Mouse (Mus musculus): ENCODE results near the gene Ptprr. TPM values are rescaled to one million over a fixed set of nuclear protein-coding genes. Genes with fewer than 3 reads are reported as not detected.

The Ptprr gene
- polyA plus RNA-seq, 1 experiment from 2014 or later, result 0.45 TPM

DNA sequence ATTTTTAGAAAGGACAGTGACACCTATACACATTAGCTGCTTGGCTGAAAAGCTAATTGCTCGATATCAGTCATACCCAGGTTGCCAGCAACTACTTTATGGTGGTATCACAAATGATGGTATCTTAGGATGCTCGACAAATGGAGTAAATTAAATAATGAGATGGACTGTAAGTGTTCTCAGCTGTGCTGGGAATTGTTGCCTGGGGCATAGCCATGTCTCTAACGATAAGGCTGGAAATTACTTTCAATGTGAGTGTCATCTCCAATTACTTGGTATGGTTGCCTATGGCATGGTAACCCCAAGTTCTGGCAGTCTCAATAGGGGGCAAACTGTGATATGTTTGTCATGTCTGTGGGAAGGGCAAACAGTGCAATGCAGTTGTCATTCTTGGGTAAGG is 3.1 kb downstream of the Ptprr start:
- H3K4me3 ChIP-seq (ENCODE audit: low read length), result no peak overlapping the region
- WGBS, result 64% methylated on average over 3 of the region's 3 CpGs
- H3K4me2 ChIP-seq (ENCODE audit: low read depth, low read length), result no peak overlapping the region
- H3K27ac ChIP-seq (ENCODE audit: low read length), result no peak overlapping the region
- no peak for ATAC-seq (ENCODE audit: low read depth)
- no peaks in the 10 kb centered on the region for H3K9me3 ChIP-seq (ENCODE audit: control insufficient read depth, low read length)
- peaks cover 7% of the 10 kb centered on the region; the same call in 1 of the 2 replicates for H3K4me1 ChIP-seq (replicated peaks; ENCODE audit: control insufficient read depth, insufficient read depth, low read length)
- H3K9ac ChIP-seq (ENCODE audit: low read length), result no peak overlapping the region
- peaks cover 5% of the 10 kb centered on the region for H3K27me3 ChIP-seq (ENCODE audit: control insufficient read depth, insufficient read depth, low read depth, low read length)
- no peaks in the 10 kb centered on the region for H3K36me3 ChIP-seq (ENCODE audit: control insufficient read depth, insufficient read depth, low read length)

DNA sequence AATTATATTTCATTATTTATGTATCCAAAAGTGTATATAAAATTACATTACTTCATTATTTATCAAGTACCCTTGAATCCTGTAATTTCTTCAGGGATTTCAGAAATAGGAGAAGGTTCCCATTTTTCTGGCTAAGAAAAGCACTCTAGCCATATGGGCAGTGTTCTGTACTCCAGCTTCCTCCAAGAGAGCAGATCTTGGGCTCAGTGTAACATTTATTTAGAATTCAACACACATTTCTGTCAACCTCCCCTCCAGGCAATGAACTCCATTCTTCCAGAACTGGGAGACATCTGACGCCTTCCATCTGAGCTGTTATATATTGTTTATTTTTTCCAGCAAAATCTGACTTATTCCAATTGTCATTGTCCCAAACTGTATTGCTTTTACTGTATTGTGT is 20.1 kb downstream of the Ptprr start:
- 86% methylated on average over 1 of the region's 1 CpGs for WGBS
- no peak for ATAC-seq (ENCODE audit: low read depth)
- Histone ChIP-seq H3K4me3 (ENCODE audit: low read length) (no peak overlapping the region), H3K27me3 (ENCODE audit: control insufficient read depth, insufficient read depth, low read depth, low read length) (no peaks in the 10 kb centered on the region), H3K36me3 (ENCODE audit: control insufficient read depth, insufficient read depth, low read length) (no peaks in the 10 kb centered on the region), H3K4me1 (replicated peaks; ENCODE audit: control insufficient read depth, insufficient read depth, low read length) (no peaks in the 10 kb centered on the region), H3K4me2 (ENCODE audit: low read depth, low read length) (no peak overlapping the region), H3K9ac (ENCODE audit: low read length) (no peak overlapping the region), H3K9me3 (ENCODE audit: control insufficient read depth, low read length) (no peaks in the 10 kb centered on the region), H3K27ac (ENCODE audit: low read length) (no peak overlapping the region)

DNA sequence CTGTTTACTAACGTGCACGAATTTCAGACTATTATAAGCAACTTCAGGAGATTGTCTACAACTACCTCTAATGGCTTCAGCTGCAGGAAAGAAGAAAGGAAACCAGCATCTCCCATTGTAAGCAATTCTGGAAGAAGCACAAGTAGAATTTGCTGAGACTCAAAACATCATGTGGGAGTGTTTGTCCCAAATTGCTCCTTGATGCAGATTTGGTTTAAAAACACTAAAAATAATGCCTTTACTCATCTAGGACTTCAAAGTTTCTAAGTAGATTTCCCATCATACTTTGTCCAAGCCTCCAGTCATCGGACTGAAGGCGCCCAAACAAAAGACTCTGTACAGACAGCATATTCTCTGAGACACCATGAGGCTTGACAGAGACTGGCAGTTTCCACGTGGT is 57.9 kb downstream of the Ptprr start:
- Histone ChIP-seq H3K4me1 (replicated peaks; ENCODE audit: control insufficient read depth, insufficient read depth, low read length) (no peaks in the 10 kb centered on the region), H3K27ac (ENCODE audit: low read length) (no peak overlapping the region), H3K4me2 (ENCODE audit: low read depth, low read length) (no peak overlapping the region), H3K27me3 (ENCODE audit: control insufficient read depth, insufficient read depth, low read depth, low read length) (no peaks in the 10 kb centered on the region), H3K9me3 (ENCODE audit: control insufficient read depth, low read length) (no peaks in the 10 kb centered on the region), H3K4me3 (ENCODE audit: low read length) (no peak overlapping the region), H3K9ac (ENCODE audit: low read length) (no peak overlapping the region), H3K36me3 (ENCODE audit: control insufficient read depth, insufficient read depth, low read length) (no peaks in the 10 kb centered on the region)
- 68% methylated on average over 5 of the region's 5 CpGs for WGBS
- no peak for ATAC-seq (ENCODE audit: low read depth)

DNA sequence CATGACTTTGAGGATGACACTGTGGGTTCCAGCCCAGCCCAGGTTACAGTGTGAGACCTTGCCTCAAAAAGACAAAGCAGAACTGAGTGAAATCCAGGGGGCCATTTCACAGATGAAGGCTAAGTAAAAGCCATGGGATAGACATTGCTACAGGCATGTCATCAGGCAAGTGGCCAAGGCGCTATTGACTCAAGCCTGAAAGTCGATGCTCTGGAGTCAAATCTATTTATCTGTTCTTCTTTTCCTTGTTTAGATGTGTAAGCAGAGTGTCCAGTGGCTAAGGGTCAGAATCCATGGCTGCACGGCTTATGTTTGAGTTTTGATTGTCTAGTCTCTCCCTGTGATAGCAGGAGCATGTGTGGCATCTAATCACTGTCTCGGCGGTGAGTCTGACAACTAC is 60.6 kb downstream of the Ptprr start:
- no peak overlapping the region for H3K27ac ChIP-seq (ENCODE audit: low read length)
- WGBS, result 62% methylated on average over 5 of the region's 5 CpGs
- H3K4me1 ChIP-seq (replicated peaks; ENCODE audit: control insufficient read depth, insufficient read depth, low read length), result no peaks in the 10 kb centered on the region
- no peak overlapping the region for H3K9ac ChIP-seq (ENCODE audit: low read length)
- no peak for ATAC-seq (ENCODE audit: low read depth)
- no peaks in the 10 kb centered on the region for H3K9me3 ChIP-seq (ENCODE audit: control insufficient read depth, low read length)
- no peak overlapping the region for H3K4me3 ChIP-seq (ENCODE audit: low read length)
- no peak overlapping the region for H3K4me2 ChIP-seq (ENCODE audit: low read depth, low read length)
- no peaks in the 10 kb centered on the region for H3K36me3 ChIP-seq (ENCODE audit: control insufficient read depth, insufficient read depth, low read length)
- no peaks in the 10 kb centered on the region for H3K27me3 ChIP-seq (ENCODE audit: control insufficient read depth, insufficient read depth, low read depth, low read length)

DNA sequence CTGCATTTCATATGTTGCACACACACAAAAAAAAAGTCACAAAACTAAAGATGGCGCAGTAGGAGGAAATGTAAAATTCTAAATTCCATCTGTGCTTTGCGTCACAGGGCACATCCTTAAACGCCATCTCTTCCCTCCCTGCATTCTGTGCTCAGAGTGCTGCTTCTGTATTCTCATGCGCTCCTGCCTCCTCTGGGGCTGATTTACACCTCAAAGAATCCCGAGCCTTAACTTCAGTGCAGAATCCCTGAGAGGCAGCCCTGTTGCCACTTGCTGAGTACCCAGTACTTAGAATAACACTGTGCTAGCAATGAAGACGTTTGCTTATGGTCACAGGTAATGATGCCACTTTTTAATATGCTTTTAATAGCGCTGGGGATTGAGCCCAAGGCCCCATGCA is 61.4 kb downstream of the Ptprr start:
- H3K36me3 ChIP-seq (ENCODE audit: control insufficient read depth, insufficient read depth, low read length), result no peaks in the 10 kb centered on the region
- no peaks in the 10 kb centered on the region for H3K4me1 ChIP-seq (replicated peaks; ENCODE audit: control insufficient read depth, insufficient read depth, low read length)
- H3K27ac ChIP-seq (ENCODE audit: low read length), result no peak overlapping the region
- no peak overlapping the region for H3K4me2 ChIP-seq (ENCODE audit: low read depth, low read length)
- H3K9ac ChIP-seq (ENCODE audit: low read length), result no peak overlapping the region
- H3K9me3 ChIP-seq (ENCODE audit: control insufficient read depth, low read length), result no peaks in the 10 kb centered on the region
- H3K4me3 ChIP-seq (ENCODE audit: low read length), result no peak overlapping the region
- no peak for ATAC-seq (ENCODE audit: low read depth)
- 46% methylated on average over 7 of the region's 7 CpGs for WGBS
- H3K27me3 ChIP-seq (ENCODE audit: control insufficient read depth, insufficient read depth, low read depth, low read length), result no peaks in the 10 kb centered on the region

DNA sequence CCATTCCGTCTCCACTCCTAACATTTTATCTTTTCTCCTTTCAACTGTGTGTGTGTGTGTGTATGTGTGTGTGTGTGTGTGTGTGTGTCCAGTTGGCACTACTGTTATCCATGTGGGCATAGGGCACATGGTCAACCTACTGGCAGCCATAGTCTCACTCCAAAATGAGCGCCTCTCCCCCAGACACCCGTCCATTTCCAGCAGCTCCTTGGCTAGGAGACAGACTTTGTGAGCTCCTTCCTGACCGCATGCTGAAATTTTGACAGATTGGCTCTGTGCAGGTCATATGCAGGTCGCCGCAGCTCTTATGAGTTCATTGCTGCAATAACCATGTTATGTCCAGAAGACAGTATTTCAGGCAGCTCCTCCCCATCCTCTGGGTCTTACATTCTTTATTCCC is 62.8 kb downstream of the Ptprr start:
- ATAC-seq (ENCODE audit: low read depth), result no peak
- no peak overlapping the region for H3K4me3 ChIP-seq (ENCODE audit: low read length)
- H3K4me1 ChIP-seq (replicated peaks; ENCODE audit: control insufficient read depth, insufficient read depth, low read length), result no peaks in the 10 kb centered on the region
- H3K27me3 ChIP-seq (ENCODE audit: control insufficient read depth, insufficient read depth, low read depth, low read length), result no peaks in the 10 kb centered on the region
- no peak overlapping the region for H3K9ac ChIP-seq (ENCODE audit: low read length)
- 68% methylated on average over 6 of the region's 6 CpGs for WGBS
- no peak overlapping the region for H3K27ac ChIP-seq (ENCODE audit: low read length)
- H3K9me3 ChIP-seq (ENCODE audit: control insufficient read depth, low read length), result no peaks in the 10 kb centered on the region
- H3K4me2 ChIP-seq (ENCODE audit: low read depth, low read length), result no peak overlapping the region
- H3K36me3 ChIP-seq (ENCODE audit: control insufficient read depth, insufficient read depth, low read length), result no peaks in the 10 kb centered on the region

DNA sequence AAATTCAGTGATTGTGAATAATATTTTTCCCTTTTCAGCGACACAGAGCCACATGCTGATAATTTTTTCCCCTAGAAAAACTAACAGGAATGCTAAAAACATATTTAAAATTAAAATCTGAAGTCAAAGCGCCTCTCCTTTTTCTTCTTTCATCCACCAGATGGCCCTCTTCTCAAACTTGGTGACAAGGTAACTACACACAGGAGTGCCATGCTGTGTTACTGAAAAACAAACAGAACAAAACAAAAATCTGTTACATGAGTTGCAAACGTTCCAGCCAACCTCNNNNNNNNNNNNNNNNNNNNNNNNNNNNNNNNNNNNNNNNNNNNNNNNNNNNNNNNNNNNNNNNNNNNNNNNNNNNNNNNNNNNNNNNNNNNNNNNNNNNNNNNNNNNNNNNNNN is 66.0 kb downstream of the Ptprr start:
- Histone ChIP-seq H3K27me3 (ENCODE audit: control insufficient read depth, insufficient read depth, low read depth, low read length) (no peaks in the 10 kb centered on the region), H3K27ac (ENCODE audit: low read length) (no peak overlapping the region), H3K4me2 (ENCODE audit: low read depth, low read length) (no peak overlapping the region), H3K4me1 (replicated peaks; ENCODE audit: control insufficient read depth, insufficient read depth, low read length) (no peaks in the 10 kb centered on the region), H3K36me3 (ENCODE audit: control insufficient read depth, insufficient read depth, low read length) (no peaks in the 10 kb centered on the region), H3K9me3 (ENCODE audit: control insufficient read depth, low read length) (no peaks in the 10 kb centered on the region), H3K9ac (ENCODE audit: low read length) (no peak overlapping the region), H3K4me3 (ENCODE audit: low read length) (no peak overlapping the region)
- no peak for ATAC-seq (ENCODE audit: low read depth)
- 24% methylated on average over 3 of the region's 3 CpGs for WGBS

DNA sequence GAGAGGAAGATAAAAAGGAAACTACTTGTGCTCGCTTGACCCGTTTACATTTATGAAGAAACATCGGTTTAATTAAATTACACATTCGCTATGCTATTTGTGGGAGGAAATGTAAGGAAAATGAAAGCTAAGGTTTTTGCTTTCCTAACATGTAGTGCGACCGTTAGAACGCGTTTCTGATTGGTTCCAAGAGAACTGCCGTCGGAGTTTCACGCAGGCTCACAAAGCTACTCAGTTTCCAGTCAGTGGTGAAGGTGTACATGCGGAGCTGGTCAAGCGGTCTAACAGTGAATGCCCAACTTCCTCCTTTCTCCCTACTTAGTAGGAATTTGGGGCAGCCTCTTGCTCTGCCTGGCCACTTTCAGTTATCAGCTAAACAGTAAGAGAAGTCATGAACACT is 78.5 kb downstream of the Ptprr start:
- no peak overlapping the region for H3K9ac ChIP-seq (ENCODE audit: low read length)
- no peaks in the 10 kb centered on the region for H3K4me1 ChIP-seq (replicated peaks; ENCODE audit: control insufficient read depth, insufficient read depth, low read length)
- WGBS, result 87% methylated on average over 13 of the region's 13 CpGs
- H3K4me3 ChIP-seq (ENCODE audit: low read length), result no peak overlapping the region
- no peak for ATAC-seq (ENCODE audit: low read depth)
- no peaks in the 10 kb centered on the region for H3K36me3 ChIP-seq (ENCODE audit: control insufficient read depth, insufficient read depth, low read length)
- no peaks in the 10 kb centered on the region for H3K9me3 ChIP-seq (ENCODE audit: control insufficient read depth, low read length)
- no peak overlapping the region for H3K4me2 ChIP-seq (ENCODE audit: low read depth, low read length)
- no peaks in the 10 kb centered on the region for H3K27me3 ChIP-seq (ENCODE audit: control insufficient read depth, insufficient read depth, low read depth, low read length)
- no peak overlapping the region for H3K27ac ChIP-seq (ENCODE audit: low read length)

DNA sequence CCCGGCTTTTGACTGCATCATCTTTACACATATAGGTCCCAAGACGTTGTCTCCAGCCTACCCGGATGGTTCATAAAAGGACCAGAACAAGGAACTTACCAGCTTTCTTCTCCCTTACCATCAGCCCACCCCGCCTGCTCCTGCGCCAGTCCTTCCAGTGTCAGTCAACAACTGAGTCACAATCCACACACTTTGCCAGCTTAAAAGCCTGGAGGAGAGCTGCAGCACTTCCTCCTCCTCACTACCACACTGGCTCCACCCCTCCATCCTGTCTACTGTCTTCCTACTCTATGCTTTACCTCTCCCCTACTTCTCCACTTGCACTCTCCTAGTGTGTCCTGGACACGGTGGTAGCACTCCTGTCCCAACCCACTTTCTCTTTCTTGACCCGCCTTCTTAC is 80.5 kb downstream of the Ptprr start:
- no peaks in the 10 kb centered on the region for H3K36me3 ChIP-seq (ENCODE audit: control insufficient read depth, insufficient read depth, low read length)
- no peak overlapping the region for H3K4me2 ChIP-seq (ENCODE audit: low read depth, low read length)
- H3K27me3 ChIP-seq (ENCODE audit: control insufficient read depth, insufficient read depth, low read depth, low read length), result no peaks in the 10 kb centered on the region
- no peak for ATAC-seq (ENCODE audit: low read depth)
- no peaks in the 10 kb centered on the region for H3K4me1 ChIP-seq (replicated peaks; ENCODE audit: control insufficient read depth, insufficient read depth, low read length)
- no peak overlapping the region for H3K9ac ChIP-seq (ENCODE audit: low read length)
- H3K27ac ChIP-seq (ENCODE audit: low read length), result no peak overlapping the region
- WGBS, result 87% methylated on average over 7 of the region's 7 CpGs
- no peak overlapping the region for H3K4me3 ChIP-seq (ENCODE audit: low read length)
- H3K9me3 ChIP-seq (ENCODE audit: control insufficient read depth, low read length), result no peaks in the 10 kb centered on the region

DNA sequence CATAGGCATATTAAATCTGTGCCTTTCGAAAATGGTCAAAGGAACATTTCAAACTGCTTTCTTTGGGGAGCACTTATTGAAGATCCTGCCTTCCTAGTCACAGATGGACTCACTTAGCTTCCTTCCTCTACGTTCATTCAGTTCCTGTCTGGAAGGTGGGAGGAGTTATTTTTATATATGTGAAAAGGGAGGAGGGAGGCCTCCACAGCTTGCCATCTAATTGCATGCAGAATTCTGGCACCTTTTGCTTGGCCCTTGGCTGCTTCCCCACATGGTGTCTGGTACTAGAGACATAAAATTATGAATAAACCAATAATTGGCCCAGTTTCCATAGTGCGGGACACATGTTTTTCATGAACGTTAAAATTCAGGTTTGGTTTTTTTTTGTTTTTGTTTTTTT is 90.2 kb downstream of the Ptprr start:
- Histone ChIP-seq H3K9ac (ENCODE audit: low read length) (no peak overlapping the region), H3K4me1 (replicated peaks; ENCODE audit: control insufficient read depth, insufficient read depth, low read length) (no peaks in the 10 kb centered on the region), H3K27ac (ENCODE audit: low read length) (no peak overlapping the region), H3K36me3 (ENCODE audit: control insufficient read depth, insufficient read depth, low read length) (no peaks in the 10 kb centered on the region), H3K4me2 (ENCODE audit: low read depth, low read length) (no peak overlapping the region), H3K27me3 (ENCODE audit: control insufficient read depth, insufficient read depth, low read depth, low read length) (no peaks in the 10 kb centered on the region), H3K9me3 (ENCODE audit: control insufficient read depth, low read length) (no peaks in the 10 kb centered on the region), H3K4me3 (ENCODE audit: low read length) (no peak overlapping the region)
- no peak for ATAC-seq (ENCODE audit: low read depth)
- 57% methylated on average over 4 of the region's 4 CpGs for WGBS

Data from lung, embryonic 16.5 days (tissue).